Mouse (Mus musculus) myocyte (in vitro differentiated cells): ENCODE data around the gene Rapgef1.
"Not testable (repeated sequence)": the region's sequence is repeated elsewhere in the genome, so short reads cannot be mapped to it uniquely, and the experiment has no call there.

ENCODE experiments used
- E2F4 ChIP-seq: IDR thresholded peaks from one replicate; pipeline ENCODE4 v1.6.1; 2011; ENCODE audit warnings: mild to moderate bottlenecking, control low read depth, moderate library complexity; ENCODE audit not compliant: insufficient read depth
- MYOD1 ChIP-seq, 3 experiments: IDR thresholded peaks; one replicate each; pipeline ENCODE4 v1.6.1; 2011; ENCODE audit warnings: control low read depth in 2 of 3, low read depth in 2 of 3, mild to moderate bottlenecking in 2 of 3, moderate library complexity in 1 of 3; ENCODE audit not compliant: insufficient read length in 2 of 3, control insufficient read depth in 1 of 3
- MYOG ChIP-seq, 3 experiments: IDR thresholded peaks; one replicate each; pipeline ENCODE4 v1.6.1; 2011; ENCODE audit warnings: control low read depth in 2 of 3, low read depth in 2 of 3, mild to moderate bottlenecking in 2 of 3; ENCODE audit not compliant: insufficient read length in 2 of 3, control insufficient read depth in 1 of 3, insufficient read depth in 1 of 3
- POLR2A ChIP-seq: IDR thresholded peaks from one replicate; pipeline ENCODE4 v1.6.1; 2011; ENCODE audit warnings: low read depth, mild to moderate bottlenecking, control low read depth, moderate library complexity; ENCODE audit not compliant: insufficient read length
- POLR2AphosphoS2 ChIP-seq: IDR thresholded peaks from one replicate; pipeline ENCODE4 v1.6.1; 2011; ENCODE audit warnings: low read depth, control low read depth; ENCODE audit not compliant: insufficient read length
- TCF3 ChIP-seq: IDR thresholded peaks from one replicate; pipeline ENCODE4 v1.6.1; 2011; ENCODE audit warnings: low read depth, control low read depth; ENCODE audit not compliant: insufficient read length
- USF1 ChIP-seq: IDR thresholded peaks from one replicate; pipeline ENCODE4 v1.6.1; 2011; ENCODE audit warnings: low read depth, mild to moderate bottlenecking, control low read depth, moderate library complexity

GRCm38 (mm10) chr2:29781256-29781655 lies 161.7 kb downstream of the Rapgef1 start:
- not testable (repeated sequence) for TF ChIP-seq E2F4; POLR2A; MYOD1 (IDR thresholded peaks at IDR 0.05; ENCODE audit: control insufficient read depth in 1 of 3, insufficient read length in 2 of 3, low read depth in 2 of 3); POLR2AphosphoS2; USF1; MYOG (IDR thresholded peaks at IDR 0.05; ENCODE audit: control insufficient read depth in 1 of 3, insufficient read depth in 1 of 3, insufficient read length in 2 of 3, low read depth in 2 of 3); TCF3
